Mouse (Mus musculus): ENCODE measurements around the gene Cyp46a1.

Cyp46a1 gene

DNA sequence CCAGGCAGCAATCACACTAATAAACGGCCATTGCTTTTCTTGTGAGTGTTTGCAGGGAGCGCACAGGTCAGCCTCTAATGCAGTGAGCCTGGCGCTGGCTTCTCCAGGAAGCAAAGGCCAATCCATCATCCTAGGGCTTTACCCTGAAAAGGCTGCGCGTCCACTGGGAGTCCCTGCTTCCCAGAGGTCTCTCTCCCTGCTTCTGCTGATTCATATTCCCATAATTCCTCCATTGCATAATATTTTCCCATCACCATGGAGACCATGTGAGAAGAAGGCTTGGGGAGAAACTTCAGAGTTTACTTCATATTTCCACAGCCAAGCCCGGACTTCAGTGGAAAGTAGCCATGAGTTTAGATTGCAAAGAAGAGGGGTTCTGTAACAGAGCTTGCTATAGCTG lies 69.8 kb downstream of the Cyp46a1 start:
- Histone ChIP-seq H3K36me3 (ENCODE audit: insufficient read depth, low read length) (no peaks in the 10 kb centered on the region), H3K27me3 (ENCODE audit: insufficient read depth, low read length) (peaks cover 13% of the 10 kb centered on the region; the same call in 1 of the 2 replicates), H3K9me3 (ENCODE audit: low read length) (no peaks in the 10 kb centered on the region), H3K4me1 (replicated peaks; ENCODE audit: low read depth, low read length) (no peaks in the 10 kb centered on the region), H3K4me3 (replicated peaks; ENCODE audit: low read length) (no peak overlapping the region)
- TF ChIP-seq POU5F1 (IDR thresholded peaks at IDR 0.05; ENCODE audit: borderline replicate concordance, low read length) (no peak), NANOG (IDR thresholded peaks at IDR 0.05; ENCODE audit: borderline replicate concordance, low read length) (no peak), CTCF (conservative IDR thresholded peaks at IDR 0.05; ENCODE audit: low read length) (no peak)

DNA sequence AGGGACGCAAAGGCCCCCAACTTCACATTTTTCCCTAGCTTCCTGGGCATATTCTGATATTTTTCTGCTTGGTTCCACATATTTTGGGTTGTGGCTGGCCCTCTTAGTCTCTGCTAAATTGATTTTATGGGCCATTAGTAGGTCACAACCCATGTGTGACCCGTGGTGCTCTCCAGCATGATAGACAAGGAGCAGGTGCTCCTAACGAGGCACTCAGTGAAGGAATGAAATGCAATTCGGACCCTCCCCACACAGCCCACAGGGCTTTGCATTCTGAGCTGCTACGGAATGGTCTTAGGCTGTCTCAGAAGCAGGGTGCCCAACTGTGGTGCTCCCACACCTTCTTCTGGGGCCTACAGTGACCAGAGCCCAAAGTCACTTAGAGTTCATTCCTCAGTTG lies 74.9 kb downstream of the Cyp46a1 start:
- no peaks in the 10 kb centered on the region for H3K4me1 ChIP-seq (replicated peaks; ENCODE audit: low read depth, low read length)
- no peaks in the 10 kb centered on the region for H3K36me3 ChIP-seq (ENCODE audit: insufficient read depth, low read length)
- peaks cover 17% of the 10 kb centered on the region for H3K27me3 ChIP-seq (ENCODE audit: insufficient read depth, low read length)
- no peak for TF ChIP-seq CTCF (conservative IDR thresholded peaks at IDR 0.05; ENCODE audit: low read length)
- TF ChIP-seq NANOG (IDR thresholded peaks at IDR 0.05; ENCODE audit: borderline replicate concordance, low read length): no peak
- H3K9me3 ChIP-seq (ENCODE audit: low read length): no peaks in the 10 kb centered on the region
- H3K4me3 ChIP-seq (replicated peaks; ENCODE audit: low read length): no peak overlapping the region

DNA sequence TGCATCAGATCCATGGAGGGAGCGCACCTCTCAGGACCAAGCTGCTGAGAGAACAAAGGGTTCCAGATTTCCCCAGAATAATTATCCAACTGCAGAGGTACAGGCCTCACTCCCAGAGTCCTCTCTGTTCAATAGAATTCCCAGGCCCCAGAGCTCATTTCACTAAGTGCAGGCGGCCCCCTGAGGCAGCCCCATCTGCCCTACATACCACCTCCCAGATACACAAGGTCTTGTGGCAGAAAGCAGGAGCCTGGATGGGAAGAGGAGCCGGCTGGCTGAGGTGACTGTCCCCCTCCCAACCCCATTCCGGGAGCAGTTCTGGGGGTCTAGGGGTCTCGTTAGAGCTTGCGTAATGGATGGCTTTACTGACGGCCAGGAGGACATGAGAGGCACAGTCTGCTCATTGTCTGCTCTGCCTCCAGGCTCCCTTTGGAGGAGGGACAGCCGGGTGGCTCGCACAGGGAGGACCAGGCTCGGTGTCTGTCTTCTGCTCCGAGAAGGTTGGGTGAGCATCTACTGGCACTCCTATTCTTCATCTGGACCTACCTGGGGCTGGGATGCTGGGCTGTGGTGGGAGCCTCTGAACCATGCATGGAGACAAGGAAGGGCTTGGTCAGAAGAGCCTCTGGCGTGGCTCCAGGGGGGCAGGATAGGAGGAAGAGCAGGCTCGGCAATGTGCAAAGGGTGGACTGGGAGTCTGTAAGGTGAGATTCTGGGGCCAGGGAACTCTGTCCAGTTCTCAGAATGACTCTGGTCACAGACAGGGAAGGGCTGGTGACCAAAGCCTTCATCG lies 76.4 kb downstream of the Cyp46a1 start:
- Histone ChIP-seq H3K27me3 (ENCODE audit: insufficient read depth, low read length) (peaks cover 16% of the 10 kb centered on the region), H3K4me3 (replicated peaks; ENCODE audit: low read length) (no peak overlapping the region), H3K4me1 (replicated peaks; ENCODE audit: low read depth, low read length) (no peaks in the 10 kb centered on the region), H3K9me3 (ENCODE audit: low read length) (no peaks in the 10 kb centered on the region), H3K36me3 (ENCODE audit: insufficient read depth, low read length) (no peaks in the 10 kb centered on the region)
- TF ChIP-seq CTCF (conservative IDR thresholded peaks at IDR 0.05; ENCODE audit: low read length): no peak
- no peak for TF ChIP-seq NANOG (IDR thresholded peaks at IDR 0.05; ENCODE audit: borderline replicate concordance, low read length)
- TF ChIP-seq POU5F1 (IDR thresholded peaks at IDR 0.05; ENCODE audit: borderline replicate concordance, low read length): no peak
